Mouse (Mus musculus) thymus, adult 2 months (tissue): ENCODE measurements around the gene Gm28035.

Source experiments
- CTCF ChIP-seq: fragments of 200-500 bp; IDR thresholded peaks from 2 replicates; pipeline ENCODE4 v1.5.1; 2012; ENCODE audit warnings: mild to moderate bottlenecking, control low read depth, low read length, moderate library complexity, borderline replicate concordance; ENCODE audit not compliant: control insufficient read depth, poor library complexity, insufficient read depth; ENCODE audit errors: extremely low read depth
- POLR2A ChIP-seq: fragments of 200-500 bp; IDR thresholded peaks from 2 replicates; pipeline ENCODE4 v1.6.1; 2012; ENCODE audit warnings: mild to moderate bottlenecking, low read length, control low read depth, moderate library complexity; ENCODE audit not compliant: control insufficient read depth, poor library complexity, insufficient read depth; ENCODE audit errors: extremely low read depth

- TF ChIP-seq CTCF (no peak), POLR2A (no peak)
Measured at GRCm38 (mm10) chr2:30238906-30239465, 1.4 kb upstream of the Gm28035 start.
